Mouse (Mus musculus): ENCODE measurements around the gene Tagln3.

Tagln3 gene

GRCm38 (mm10) chr16:45724061-45724741, at the start of gene Tagln3:
TSS of gene Tagln3 (minus strand) at chr16:45724608.
- no peak for DNase-seq (ENCODE audit: low spot score in 2 of 2)

- DNase-seq (ENCODE audit: low spot score in 2 of 2), result no peak
Measured at GRCm38 (mm10) chr16:45770914-45771313, 46.5 kb upstream of the Tagln3 start.

- no peak for DNase-seq (ENCODE audit: low spot score in 2 of 2)
Measured at GRCm38 (mm10) chr16:45767853-45768640, 43.6 kb upstream of the Tagln3 start.

- no peak for DNase-seq (ENCODE audit: low spot score in 2 of 2)
Measured at GRCm38 (mm10) chr16:45767434-45767833, 43.0 kb upstream of the Tagln3 start.

GRCm38 (mm10) chr16:45765801-45766494, 41.5 kb upstream of the Tagln3 start:
- no peak for DNase-seq (ENCODE audit: low spot score in 2 of 2)

GRCm38 (mm10) chr16:45765102-45765501, 40.7 kb upstream of the Tagln3 start:
- DNase-seq (ENCODE audit: low spot score in 2 of 2), result no peak

- DNase-seq (ENCODE audit: low spot score in 2 of 2), result no peak
Measured at GRCm38 (mm10) chr16:45762859-45763505, 38.6 kb upstream of the Tagln3 start.

- DNase-seq (ENCODE audit: low spot score in 2 of 2), result no peak
Measured at GRCm38 (mm10) chr16:45761425-45761824, 37.0 kb upstream of the Tagln3 start.

GRCm38 (mm10) chr16:45758726-45759269, 34.4 kb upstream of the Tagln3 start:
- DNase-seq (ENCODE audit: low spot score in 2 of 2), result no peak

GRCm38 (mm10) chr16:45757421-45758078, 33.1 kb upstream of the Tagln3 start:
- DNase-seq (ENCODE audit: low spot score in 2 of 2), result no peak

- DNase-seq (ENCODE audit: low spot score in 2 of 2), result no peak
Measured at GRCm38 (mm10) chr16:45756855-45757254, 32.4 kb upstream of the Tagln3 start.

- DNase-seq (ENCODE audit: low spot score in 2 of 2), result no peak
Measured at GRCm38 (mm10) chr16:45743591-45744144, 19.3 kb upstream of the Tagln3 start.

GRCm38 (mm10) chr16:45742615-45743476, 18.4 kb upstream of the Tagln3 start, which contains the start of gene Abhd10:
TSS of gene Abhd10 (minus strand) at chr16:45742955.
- DNase-seq (ENCODE audit: low spot score in 2 of 2), result peak; percentile 90 to 96

GRCm38 (mm10) chr16:45737880-45738279, 13.5 kb upstream of the Tagln3 start:
- no peak for DNase-seq (ENCODE audit: low spot score in 2 of 2)

GRCm38 (mm10) chr16:45736724-45737123, 12.3 kb upstream of the Tagln3 start:
- no peak for DNase-seq (ENCODE audit: low spot score in 2 of 2)

GRCm38 (mm10) chr16:45729163-45729562, 4.8 kb upstream of the Tagln3 start:
- no peak for DNase-seq (ENCODE audit: low spot score in 2 of 2)

GRCm38 (mm10) chr16:45724742-45725102, 314 bp upstream of the Tagln3 start:
- DNase-seq (ENCODE audit: low spot score in 2 of 2), result no peak

GRCm38 (mm10) chr16:45723172-45723901, 1.1 kb downstream of the Tagln3 start:
- DNase-seq (ENCODE audit: low spot score in 2 of 2), result no peak

GRCm38 (mm10) chr16:45722460-45722951, 1.9 kb downstream of the Tagln3 start:
- DNase-seq (ENCODE audit: low spot score in 2 of 2), result no peak
